Mouse (Mus musculus) left cerebral cortex, postnatal 36 days (tissue): ENCODE results near the gene Csnk1g1. TPM values are rescaled to one million over a fixed set of nuclear protein-coding genes. Genes with fewer than 3 reads are reported as not detected.

ENCODE experiments used
- total RNA-seq, 2 experiments: library from RNA; stranded (reverse); gene quantifications; 2 replicates each; pipeline ENCODE4 v1.2.3; 2021

Gene Csnk1g1
- total RNA-seq, 2 experiments from 2014 or later: 36.9 to 50.0 TPM

Other genes with a start within 250 kb of the Csnk1g1 start
- 100 to 1,000 TPM; 228 to 236 TPM for gene Oaz2, start 240.9 kb upstream of the Csnk1g1 start, total RNA-seq
- gene Zfp609, start 81.4 kb upstream of the Csnk1g1 start, total RNA-seq: 10 to 100 TPM; 45.2 to 53.4 TPM
- under 1 TPM; 0.22 to 0.68 TPM for gene Pclaf, start 18.7 kb upstream of the Csnk1g1 start, total RNA-seq
- 10 to 100 TPM; 31.9 to 36.4 TPM for gene Trip4, start 130 bp upstream of the Csnk1g1 start, total RNA-seq
- gene Ppib, start 151.3 kb downstream of the Csnk1g1 start, total RNA-seq: 100 to 1,000 TPM; 172 to 181 TPM
- 1 to 10 TPM; 3.3 to 4.1 TPM for gene Snx22, start 160.8 kb downstream of the Csnk1g1 start, total RNA-seq
- 10 to 100 TPM; 71.1 to 76.1 TPM for gene Snx1, start 217.7 kb downstream of the Csnk1g1 start, total RNA-seq
- gene Ciao2a, start 217.7 kb downstream of the Csnk1g1 start, total RNA-seq: 10 to 100 TPM; 26.4 to 28.0 TPM
- gene Dapk2, start 249.3 kb downstream of the Csnk1g1 start, total RNA-seq: 1 to 10 TPM; 2.4 to 3.6 TPM